Mouse (Mus musculus): ENCODE measurements around the gene Gm28038. TPM values are rescaled to one million over a fixed set of nuclear protein-coding genes. Genes with fewer than 3 reads are reported as not detected.

Gm28038 gene
- total and polyA plus RNA-seq, 3 experiments, result not detected

GRCm38 (mm10) chr2:30239777-30240176 lies 41.1 kb upstream of the Gm28038 start:
- no peaks in the 10 kb centered on the region for H3K9me3 ChIP-seq (replicated peaks; ENCODE audit: insufficient read depth, low read length)
- no peak overlapping the region for H3K9ac ChIP-seq (ENCODE audit: control insufficient read depth, low read depth, low read length, poor library complexity, severe bottlenecking)
- H3K27me3 ChIP-seq (ENCODE audit: control insufficient read depth in 1 of 2, insufficient read depth in 2 of 2, low read length in 2 of 2), result no peaks in the 10 kb centered on the region
- H3K4me3 ChIP-seq (ENCODE audit: control insufficient read depth in 1 of 2, insufficient read depth in 1 of 2, low read depth in 2 of 2, low read length in 2 of 2), result no peak overlapping the region
- TF ChIP-seq BHLHE40 (IDR thresholded peaks at IDR 0.05; ENCODE audit: borderline replicate concordance, low read depth, low read length) (no peak), ELF1 (IDR thresholded peaks at IDR 0.05; ENCODE audit: low read depth, low read length) (0 out of 2 replicates have a peak, but pooled peaks have one; percentile 11), ZC3H11A (IDR thresholded peaks at IDR 0.05; ENCODE audit: low read depth, low read length) (no peak), MXI1 (IDR thresholded peaks at IDR 0.05; ENCODE audit: low read depth, low read length) (peak; percentile 93), RCOR1 (IDR thresholded peaks at IDR 0.05; ENCODE audit: low read depth, low read length) (peak; percentile 47; the same call in 1 of the 2 replicates), UBTF (IDR thresholded peaks at IDR 0.05; ENCODE audit: borderline replicate concordance, insufficient read depth, low read depth, low read length) (no peak), TBP (IDR thresholded peaks at IDR 0.05; ENCODE audit: low read depth, low read length) (peak; percentile 42; the same call in 1 of the 2 replicates), MYC (IDR thresholded peaks at IDR 0.05; ENCODE audit: low read depth, low read length) (peak; percentile 79), GABPA (IDR thresholded peaks at IDR 0.05; ENCODE audit: low read depth, low read length) (no peak), RAD21 (IDR thresholded peaks at IDR 0.05; ENCODE audit: low read depth, low read length) (no peak; the same call in 1 of the 2 replicates), NELFE (IDR thresholded peaks at IDR 0.05; ENCODE audit: low read depth, low read length) (peak; percentile 27; the same call in 1 of the 2 replicates), MAZ (IDR thresholded peaks at IDR 0.05; ENCODE audit: low read depth, low read length) (0 out of 2 replicates have a peak, but pooled peaks have one; percentile 33), ZNF384 (IDR thresholded peaks at IDR 0.05; ENCODE audit: low read depth, low read length) (no peak), HCFC1 (IDR thresholded peaks at IDR 0.05; ENCODE audit: low read depth, low read length) (peak; percentile 60), POLR2A (IDR thresholded peaks at IDR 0.05; ENCODE audit: control insufficient read depth in 1 of 2, insufficient read depth in 1 of 2, low read depth in 1 of 2, low read length in 2 of 2, poor library complexity in 1 of 2) (peak in 1 of 2 experiments; percentile 21; a peak in 1 of 4 replicates), ETS1 (IDR thresholded peaks at IDR 0.05; ENCODE audit: low read depth, low read length) (peak; percentile 72), MEF2A (IDR thresholded peaks at IDR 0.05; ENCODE audit: extremely low read depth, insufficient replicate concordance, low read depth, low read length, poor library complexity, severe bottlenecking) (no peak), GATA1 (IDR thresholded peaks at IDR 0.05; ENCODE audit: low read depth, low read length) (peak; percentile 78), ZMIZ1 (IDR thresholded peaks at IDR 0.05; ENCODE audit: low read depth, low read length) (no peak), EP300 (IDR thresholded peaks at IDR 0.05; ENCODE audit: low read depth in 1 of 2, low read length in 2 of 2) (peak; percentile 68 to 70), TAL1 (IDR thresholded peaks at IDR 0.05; ENCODE audit: low read length) (peak; percentile 84), SIN3A (IDR thresholded peaks at IDR 0.05; ENCODE audit: low read length) (peak; percentile 92), POLR2AphosphoS5 (IDR thresholded peaks at IDR 0.05; ENCODE audit: borderline replicate concordance, low read depth, low read length) (no peak), MYB (IDR thresholded peaks at IDR 0.05; ENCODE audit: low read depth, low read length) (no peak), POLR2AphosphoS2 (IDR thresholded peaks at IDR 0.05; ENCODE audit: low read length) (no peak), TCF12 (IDR thresholded peaks at IDR 0.05; ENCODE audit: low read depth, low read length) (peak; percentile 65), CHD2 (IDR thresholded peaks at IDR 0.05; ENCODE audit: low read length) (no peak), USF1 (IDR thresholded peaks at IDR 0.05; ENCODE audit: low read depth, low read length) (no peak), MAFK (IDR thresholded peaks at IDR 0.05; ENCODE audit: borderline replicate concordance, low read depth, low read length) (no peak), MAX (IDR thresholded peaks at IDR 0.05; ENCODE audit: low read length) (peak; percentile 80)
- peaks cover 5 to 11% of the 10 kb centered on the region in 2 experiments for H3K36me3 ChIP-seq (ENCODE audit: control insufficient read depth in 1 of 2, insufficient read depth in 2 of 2, low read length in 2 of 2)
- peaks cover 9 to 20% of the 10 kb centered on the region in 2 experiments for H3K4me1 ChIP-seq (ENCODE audit: control insufficient read depth in 1 of 2, insufficient read depth in 2 of 2, low read length in 2 of 2)
- peaks cover 17% of the 10 kb centered on the region for H3K79me2 ChIP-seq (ENCODE audit: control insufficient read depth, insufficient read depth, low read length, poor library complexity)
- DNase-seq (ENCODE audit: low read depth, low spot score), result peak; percentile 92
- H3K27ac ChIP-seq (ENCODE audit: control insufficient read depth, low read depth, low read length), result 0 out of 2 replicates have a peak overlapping the region, but pooled peaks have one; percentile 6

Measured in MEL (cell line).